Comparison of ENCODE assay signal across 18 mouse cellular contexts in the genomic region with DNA sequence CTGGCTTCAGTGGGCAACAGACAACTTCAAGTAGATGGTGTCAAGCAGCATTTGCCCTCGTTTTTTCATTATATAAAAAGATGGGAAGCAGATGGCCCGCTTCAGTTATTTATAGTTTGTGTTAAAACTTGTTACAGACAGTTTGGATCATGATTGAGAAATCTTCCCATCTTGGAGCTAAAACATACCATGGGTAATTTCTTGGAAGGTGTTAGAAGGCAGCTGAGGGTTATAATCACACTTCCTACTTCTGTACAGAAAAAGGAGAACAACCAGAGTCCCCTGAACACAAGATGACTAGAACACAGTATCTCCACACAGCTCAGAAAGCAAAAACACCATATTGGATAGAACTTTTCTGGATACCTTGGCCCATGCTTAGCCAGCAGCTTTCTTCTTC.
DNase-seq lines count a peak whose midpoint lies in the region; ATAC-seq and TF ChIP-seq lines count a peak whose summit lies in the region.
"Had no signal": no experiment of that assay in that cellular context is flagged by ENCODE, and none has a peak within 500 bp of the region (broad histone marks: within the 10 kb centered on the region; RNA-seq: fewer than 3 reads in every experiment).

No protein-coding gene starts in this region.

- H3K36me3 ChIP-seq in liver, postnatal 0 days (replicated peaks; ENCODE audit: insufficient read depth, low read length), result no peaks in the 10 kb centered on the region
- H3K36me3 ChIP-seq in liver, embryonic 11.5 days (ENCODE audit: control insufficient read depth, insufficient read depth, low read length), result no peaks in the 10 kb centered on the region
- no peaks in the 10 kb centered on the region for H3K36me3 ChIP-seq in G1E (replicated peaks)
- H3K36me3 ChIP-seq: intestine, embryonic 15.5 days; kidney, embryonic 15.5 days had no signal

- no peak overlapping the region for H3K4me3 ChIP-seq in liver, postnatal 0 days (ENCODE audit: low read depth, low read length)
- no peak overlapping the region for H3K4me3 ChIP-seq in liver, embryonic 11.5 days (ENCODE audit: low read depth, low read length)
- no peak overlapping the region; the same call in 1 of the 2 replicates for H3K4me3 ChIP-seq in G1E (ENCODE audit: low read depth, low read length)
- H3K4me3 ChIP-seq: intestine, embryonic 15.5 days; kidney, embryonic 15.5 days had no signal

- intact Hi-C loops in left cerebral cortex, postnatal 25 days (cut with DNase I), result no loop called here

- 0 out of 2 replicates have a peak overlapping the region, but pooled peaks have one; percentile 18 for H3K27ac ChIP-seq in liver, postnatal 0 days (ENCODE audit: low read depth)
- no peak overlapping the region for H3K27ac ChIP-seq in liver, embryonic 11.5 days (ENCODE audit: low read depth, low read length)
- H3K27ac ChIP-seq: hindbrain, embryonic 14.5 days; intestine, embryonic 15.5 days; kidney, embryonic 15.5 days had no signal

- TF ChIP-seq CTCF in liver, postnatal 0 days (IDR thresholded peaks at IDR 0.05; ENCODE audit: low read depth), result no peak
- TF ChIP-seq CTCF in G1E (IDR thresholded peaks at IDR 0.05; ENCODE audit: low read depth, low read length), result no peak

- H3K4me1 ChIP-seq in liver, postnatal 0 days (ENCODE audit: insufficient read depth), result 0 out of 2 replicates have a peak, but pooled peaks cover 3% of the 10 kb centered on the region
- no peaks in the 10 kb centered on the region for H3K4me1 ChIP-seq in liver, embryonic 11.5 days (replicated peaks; ENCODE audit: control insufficient read depth, insufficient read depth, low read length)
- H3K4me1 ChIP-seq in G1E (ENCODE audit: insufficient read depth, low read depth, low read length), result peaks cover 31% of the 10 kb centered on the region
- H3K4me1 ChIP-seq: intestine, embryonic 15.5 days; kidney, embryonic 15.5 days had no signal

- DNase-seq in liver, postnatal 0 days, result no peak
- DNase-seq in liver, embryonic 11.5 days (ENCODE audit: low spot score), result no peak
- DNase-seq in G1E (ENCODE audit: low spot score) (no peak), NIH3T3 (ENCODE audit: low read depth) (peak; percentile 25)
- peak; percentile 27 to 77 for DNase-seq in left cerebral cortex, postnatal 25 days (ENCODE audit: low spot score in 2 of 2)
- DNase-seq in gastrocnemius, adult 18-20 months (ENCODE audit: low spot score), result no peak
- no peak for DNase-seq in heart, adult 18-20 months
- DNase-seq: adrenal gland, postnatal 10 days; cerebellum, adult 9-11 months; embryo, embryonic 11 days; gastrocnemius, postnatal 10 days; heart, postnatal 10 days; layer of hippocampus, postnatal 36 days; thymus, postnatal 4 days had no signal

- no peak for ATAC-seq in liver, postnatal 0 days
- no peak for ATAC-seq in liver, embryonic 11.5 days (replicated peaks; ENCODE audit: low FRiP score)
- ATAC-seq in G1E (ENCODE audit: extremely low read depth, insufficient number of reproducible peaks, low FRiP score, poor library complexity, severe bottlenecking), result peak; percentile 55
- ATAC-seq: CD4-positive, CD25-positive, alpha-beta regulatory T cell, adult 4 months; intestine, embryonic 15.5 days had no signal

- no peaks in the 10 kb centered on the region for H3K9me3 ChIP-seq in liver, postnatal 0 days (ENCODE audit: low read length)
- no peaks in the 10 kb centered on the region for H3K9me3 ChIP-seq in liver, embryonic 11.5 days (ENCODE audit: control insufficient read depth, low read length)
- H3K9me3 ChIP-seq in G1E (replicated peaks), result no peaks in the 10 kb centered on the region
- H3K9me3 ChIP-seq: intestine, embryonic 15.5 days; kidney, embryonic 15.5 days had no signal

- WGBS in liver, postnatal 0 days (ENCODE audit: insufficient replicate concordance), result 41% methylated on average over 2 of the region's 2 CpGs
- 42% methylated on average over 2 of the region's 2 CpGs for WGBS in liver, embryonic 11.5 days

- no peaks in the 10 kb centered on the region for H3K27me3 ChIP-seq in liver, postnatal 0 days (ENCODE audit: insufficient read depth, low read length)
- no peaks in the 10 kb centered on the region for H3K27me3 ChIP-seq in liver, embryonic 11.5 days (replicated peaks; ENCODE audit: control insufficient read depth, insufficient read depth, low read length)
- H3K27me3 ChIP-seq in G1E (ENCODE audit: insufficient read depth, low read length), result no peaks in the 10 kb centered on the region
- H3K27me3 ChIP-seq: intestine, embryonic 15.5 days; kidney, embryonic 15.5 days had no signal

- H3K4me2 ChIP-seq in liver, postnatal 0 days (ENCODE audit: low read depth, low read length), result no peak overlapping the region
- no peak overlapping the region for H3K4me2 ChIP-seq in liver, embryonic 11.5 days
- H3K4me2 ChIP-seq: hindbrain, embryonic 14.5 days; intestine, embryonic 15.5 days; kidney, embryonic 15.5 days had no signal

- H3K9ac ChIP-seq in liver, postnatal 0 days (replicated peaks), result no peak overlapping the region
- H3K9ac ChIP-seq in liver, embryonic 11.5 days (ENCODE audit: low read depth, low read length), result no peak overlapping the region
- H3K9ac ChIP-seq: hindbrain, embryonic 14.5 days; intestine, embryonic 15.5 days; kidney, embryonic 15.5 days had no signal

- TF ChIP-seq EP300 in liver, postnatal 0 days (IDR thresholded peaks at IDR 0.05; ENCODE audit: low read depth), result no peak

Comparison
In these comparisons a context has a peak if more than half of its experiments do, and no peak if none do; other contexts are left out.
1. DNase-seq: peak in NIH3T3 (single experiment) and left cerebral cortex, postnatal 25 days (2 of 2); none in liver, postnatal 0 days (single experiment), liver, embryonic 11.5 days (single experiment), G1E (single experiment), gastrocnemius, adult 18-20 months (single experiment) and heart, adult 18-20 months (0 of 2).